Mouse (Mus musculus) midbrain, postnatal 0 days (tissue): ENCODE measurements around the gene Atrip. TPM values are rescaled to one million over a fixed set of nuclear protein-coding genes. Genes with fewer than 3 reads are reported as not detected.

Experiments
- ATAC-seq: fragments of 200-750 bp; cut with Nextera tagmentation; 2 replicates; pipeline ENCODE4 v1.8.0; 2017; ENCODE audit warnings: moderate number of reproducible peaks, mild to moderate bottlenecking, moderate TSS enrichment, moderate library complexity; ENCODE audit not compliant: low FRiP score
- DNase-seq: peaks from one replicate; pipeline ENCODE4 v3.0.0-alpha.2; 2015; ENCODE audit warnings: low spot score
- H3K27ac ChIP-seq: fragments of 300-500 bp; sonication (generic); 2 replicates; pipeline ENCODE4 v1.5.1; 2014; ENCODE audit warnings: low read depth, mild to moderate bottlenecking, low read length, mixed read lengths
- H3K27me3 ChIP-seq: fragments of 300-500 bp; sonication (generic); 2 replicates; pipeline ENCODE4 v1.6.1; 2014; ENCODE audit warnings: low read length, control low read depth, mixed read lengths; ENCODE audit not compliant: insufficient read depth
- H3K36me3 ChIP-seq: fragments of 300-500 bp; sonication (generic); 2 replicates; pipeline ENCODE4 v1.6.1; 2014; ENCODE audit warnings: low read length, control low read depth, mixed read lengths; ENCODE audit not compliant: insufficient read depth
- H3K4me1 ChIP-seq: fragments of 300-500 bp; sonication (generic); 2 replicates; pipeline ENCODE4 v1.6.1; 2014; ENCODE audit warnings: mild to moderate bottlenecking, control low read depth, antibody characterized with exemption, low read length, mixed read lengths; ENCODE audit not compliant: insufficient read depth
- H3K4me2 ChIP-seq: fragments of 300-500 bp; sonication (generic); 2 replicates; pipeline ENCODE4 v1.6.1; 2014; ENCODE audit warnings: low read depth, mild to moderate bottlenecking, low read length, mixed read lengths; ENCODE audit not compliant: poor library complexity, severe bottlenecking
- H3K4me3 ChIP-seq: fragments of 300-500 bp; sonication (generic); 2 replicates; pipeline ENCODE4 v1.5.1; 2014; ENCODE audit warnings: low read depth, mild to moderate bottlenecking, low read length, moderate library complexity
- H3K9ac ChIP-seq: fragments of 300-500 bp; sonication (generic); replicated peaks from 2 replicates; pipeline ENCODE4 v1.6.1; 2014; ENCODE audit warnings: mild to moderate bottlenecking, low read length, moderate library complexity, mixed read lengths; ENCODE audit not compliant: poor library complexity, severe bottlenecking
- H3K9me3 ChIP-seq: fragments of 300-500 bp; sonication (generic); 2 replicates; pipeline ENCODE4 v1.6.1; 2016; ENCODE audit warnings: low read length, control low read depth
- CTCF ChIP-seq: IDR thresholded peaks from 2 replicates; pipeline ENCODE4 v1.5.1; 2016; ENCODE audit warnings: antibody characterized with exemption, mild to moderate bottlenecking
- WGBS: fragments of 180-500 bp; shearing (Covaris S2); extraction: QIAGEN DNeasy Blood & Tissue Kit; methylation state at CpG from one replicate; pipeline ENCODE4 v1.1.7; 2014; 5-methylcytosine and 5-hydroxymethylcytosine counted together
- polyA plus RNA-seq: library from polyadenylated mRNA; unstranded; fragments of >200 nt; fragmentation: Nextera tagmentation; extraction: Ambion mirVana; gene quantifications from 2 replicates; pipeline ENCODE4 v1.2.1, GENCODE M21; 2015
- total RNA-seq: library from RNA; depleted of rRNA; stranded (reverse); fragments of >200 nt; gene quantifications from 2 replicates; pipeline ENCODE4 v1.2.3, GENCODE M21; 2014

Atrip gene
- total and polyA plus RNA-seq, 2 experiments from 2014 or later = 34.7 to 35.1 TPM

DNA sequence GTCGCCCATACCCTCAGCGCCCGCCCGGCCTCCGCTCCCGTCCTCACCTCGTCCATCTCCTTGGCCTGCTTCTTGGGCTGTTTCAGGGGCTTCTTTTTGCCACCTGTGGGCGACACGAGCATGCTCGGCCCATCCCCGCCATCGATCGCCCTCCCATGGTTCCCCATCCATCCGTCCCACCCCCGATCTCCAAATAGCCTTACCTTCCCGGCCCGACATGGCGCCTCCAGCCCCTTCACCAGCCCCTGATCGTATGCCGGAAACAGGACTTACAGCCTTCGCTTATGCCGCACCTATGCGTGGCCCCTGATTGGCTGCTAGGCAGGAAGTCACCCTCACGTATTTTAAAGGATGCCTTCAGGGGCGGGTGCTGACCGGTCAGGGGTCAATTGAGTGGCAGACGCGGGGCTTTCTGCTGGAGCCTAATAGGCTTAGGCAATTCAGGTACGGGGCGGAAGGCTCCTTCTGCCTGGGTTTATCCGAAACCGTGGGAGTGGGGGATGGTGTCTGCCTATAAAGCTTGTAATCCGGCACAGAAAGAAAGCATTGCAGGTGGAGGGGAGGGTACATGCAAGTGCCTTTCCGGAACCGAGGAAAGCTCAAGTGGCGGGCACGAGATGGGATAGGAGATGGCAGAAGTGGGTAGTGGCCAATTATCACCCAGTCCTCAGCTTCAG is 8.3 kb upstream of the Atrip start, which contains the start of the genes Ccdc51 and Tma7:
Ccdc51 (plus strand) TSS at position 370 of the 677 bp plus-strand sequence.
Tma7 (minus strand) TSS at position 464 of the 677 bp plus-strand sequence.
- peaks cover 13% of the 10 kb centered on the region; the same call in 1 of the 2 replicates for H3K4me1 ChIP-seq
- DNase-seq (peak; percentile 94), ATAC-seq (peak; percentile 95)
- H3K4me3 ChIP-seq = peak within 1 kb of the TSS; percentile 70
- peak within 1 kb of the TSS; percentile 88 for H3K4me2 ChIP-seq
- no peaks in the 10 kb centered on the region for H3K27me3 ChIP-seq
- H3K27ac ChIP-seq = peak within 1 kb of the TSS; percentile 70
- H3K9me3 ChIP-seq = no peaks in the 10 kb centered on the region
- peak within 1 kb of the TSS; percentile 89 for H3K9ac ChIP-seq
- TF ChIP-seq CTCF = no peak
- WGBS = under 1% methylated on average over 37 of the region's 37 CpGs
- H3K36me3 ChIP-seq = 0 out of 2 replicates have a peak, but pooled peaks cover 2% of the 10 kb centered on the region

DNA sequence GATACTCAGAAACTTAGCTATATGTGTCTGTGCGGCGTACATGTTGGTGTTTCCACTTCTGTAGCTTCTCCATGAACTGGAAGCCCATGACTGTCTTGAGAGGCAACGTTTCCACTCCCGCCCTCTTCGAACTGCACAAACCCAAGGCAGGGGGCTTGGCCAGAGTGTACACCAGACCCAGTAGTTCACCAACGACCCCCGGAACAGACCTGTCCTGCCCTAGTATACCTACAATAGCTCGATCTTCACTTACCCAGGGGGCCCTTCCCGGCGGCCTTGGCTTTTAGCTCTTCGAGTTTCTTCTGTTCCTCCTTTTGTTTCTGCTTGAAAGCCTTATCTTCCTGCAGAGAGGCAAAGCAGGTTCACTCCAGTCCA is 7.8 kb upstream of the Atrip start:
- Histone ChIP-seq H3K27ac (peak overlapping the region; percentile 70), H3K4me2 (peak overlapping the region; percentile 88), H3K4me1 (peaks cover 13% of the 10 kb centered on the region; the same call in 1 of the 2 replicates), H3K9me3 (no peaks in the 10 kb centered on the region), H3K4me3 (peak overlapping the region; percentile 70), H3K27me3 (no peaks in the 10 kb centered on the region), H3K9ac (peak overlapping the region; percentile 89), H3K36me3 (0 out of 2 replicates have a peak, but pooled peaks cover 2% of the 10 kb centered on the region)
- DNase-seq (no peak), ATAC-seq (peak; percentile 45; the same call in 1 of the 2 replicates)
- WGBS = 7% methylated on average over 11 of the region's 11 CpGs
- TF ChIP-seq CTCF = no peak

DNA sequence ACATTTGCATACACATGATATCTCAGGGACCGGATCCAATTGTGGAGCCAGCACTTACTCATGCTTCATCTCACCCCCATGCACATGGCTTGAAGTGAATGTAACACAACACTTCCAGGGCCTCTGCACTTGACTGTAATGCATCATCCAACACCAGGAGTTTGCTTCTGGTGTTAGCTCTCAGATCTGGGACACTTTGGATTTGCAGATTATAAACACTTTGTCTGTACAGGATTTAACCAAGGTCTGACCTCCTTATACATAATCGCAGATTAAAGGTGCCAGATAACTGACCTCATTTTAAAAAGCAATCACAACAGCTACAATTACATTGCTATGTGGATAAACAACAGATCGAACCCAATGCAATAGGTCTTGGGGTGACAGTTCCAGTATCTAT is 6.6 kb upstream of the Atrip start:
- 98% methylated on average over 3 of the region's 3 CpGs for WGBS
- Histone ChIP-seq H3K27ac (no peak overlapping the region), H3K27me3 (no peaks in the 10 kb centered on the region), H3K4me1 (peaks cover 13% of the 10 kb centered on the region; the same call in 1 of the 2 replicates), H3K36me3 (0 out of 2 replicates have a peak, but pooled peaks cover 2% of the 10 kb centered on the region), H3K9me3 (no peaks in the 10 kb centered on the region), H3K4me3 (no peak overlapping the region), H3K4me2 (no peak overlapping the region), H3K9ac (no peak overlapping the region)
- TF ChIP-seq CTCF = no peak
- DNase-seq (no peak), ATAC-seq (no peak)

DNA sequence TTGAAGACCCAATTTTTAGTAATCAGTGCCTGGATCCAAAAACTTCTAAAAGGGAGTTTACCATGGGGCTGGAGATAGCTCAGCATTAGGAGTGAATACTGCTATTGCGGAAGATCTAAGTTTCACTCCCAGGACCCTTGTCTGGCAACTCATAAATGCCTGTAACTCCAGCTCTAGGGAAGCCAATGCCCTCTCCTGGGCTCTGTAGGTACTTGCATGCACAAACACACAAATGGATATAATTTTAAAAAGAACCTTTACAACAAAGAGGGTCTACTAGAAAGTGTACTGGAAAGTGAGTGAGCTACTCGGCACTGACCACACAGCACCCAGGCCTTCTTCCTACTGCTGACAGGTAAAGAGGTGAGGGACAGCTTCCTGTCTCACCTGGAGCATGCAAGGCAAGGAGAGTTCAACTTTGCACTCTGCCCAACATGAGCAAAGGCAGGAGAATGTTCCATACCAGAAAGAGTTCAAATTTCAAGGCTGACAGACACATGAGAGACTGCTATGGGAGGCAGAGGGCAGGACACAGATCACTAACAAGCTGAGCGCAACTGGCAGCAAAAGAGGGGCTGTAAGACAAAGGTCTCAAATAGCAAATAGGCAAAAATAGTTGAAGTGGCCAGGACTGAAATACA is 5.7 kb downstream of the Atrip start:
- no peak for DNase-seq
- Histone ChIP-seq H3K9ac (no peak overlapping the region), H3K4me3 (no peak overlapping the region), H3K27ac (no peak overlapping the region), H3K9me3 (no peaks in the 10 kb centered on the region), H3K27me3 (no peaks in the 10 kb centered on the region), H3K36me3 (peaks cover 67% of the 10 kb centered on the region), H3K4me1 (peaks cover 7% of the 10 kb centered on the region), H3K4me2 (no peak overlapping the region)
- TF ChIP-seq CTCF = peak; percentile 41
- 96% methylated on average over 3 of the region's 3 CpGs for WGBS
- ATAC-seq = no peak

DNA sequence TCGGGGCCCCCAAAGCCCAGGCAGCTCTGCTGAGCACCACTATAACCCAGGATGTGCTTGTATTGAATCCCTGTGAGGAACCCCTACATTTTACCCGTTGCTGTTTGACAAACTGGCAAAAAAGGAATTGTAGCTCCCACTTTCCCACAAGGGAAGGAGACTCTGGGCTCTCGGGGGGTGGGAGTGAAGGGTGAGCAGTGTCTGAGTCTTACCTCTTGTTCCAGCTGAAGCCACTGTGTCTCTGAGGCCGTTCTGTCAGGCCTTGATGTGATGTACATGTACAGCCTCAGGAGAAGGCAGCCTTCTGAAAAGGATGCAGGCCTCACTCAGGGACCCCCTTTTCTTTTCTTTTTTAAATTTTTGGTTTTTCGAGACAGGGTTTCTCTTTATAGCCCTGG is 13.0 kb downstream of the Atrip start:
- Histone ChIP-seq H3K4me2 (no peak overlapping the region), H3K9ac (no peak overlapping the region), H3K27ac (no peak overlapping the region), H3K27me3 (no peaks in the 10 kb centered on the region), H3K9me3 (no peaks in the 10 kb centered on the region), H3K4me3 (no peak overlapping the region), H3K36me3 (peaks cover 62% of the 10 kb centered on the region), H3K4me1 (peaks cover 7% of the 10 kb centered on the region; the same call in 1 of the 2 replicates)
- DNase-seq = no peak
- TF ChIP-seq CTCF = no peak
- no peak for ATAC-seq
- WGBS = 86% methylated on average over 5 of the region's 5 CpGs
